ENCODE assay signal across 11 mouse cellular contexts in genomic region chr3:106955555-106956446, GRCm38 (mm10).
A peak's percentile ranks its signal among the peaks of the same experiment; 100 is the strongest.
DNase-seq lines count a peak whose midpoint lies in the region; ATAC-seq lines count a peak whose summit lies in the region.
"Had no signal": no experiment of that assay in that cellular context is flagged by ENCODE, and none has a peak within 500 bp of the region (broad histone marks: within the 10 kb centered on the region; RNA-seq: fewer than 3 reads in every experiment).

No protein-coding gene starts in this region.

- no peak overlapping the region for H3K4me3 ChIP-seq in embryonic facial prominence, embryonic 10.5 days
- H3K4me3 ChIP-seq in forebrain, embryonic 13.5 days: no peak overlapping the region
- H3K4me3 ChIP-seq in limb, embryonic 10.5 days: no peak overlapping the region
- no peak overlapping the region for H3K4me3 ChIP-seq in midbrain, embryonic 11.5 days (ENCODE audit: low read depth, low read length)
- H3K4me3 ChIP-seq: heart, embryonic 13.5 days had no signal

- H3K4me1 ChIP-seq in embryonic facial prominence, embryonic 10.5 days: peaks cover 11% of the 10 kb centered on the region
- H3K4me1 ChIP-seq in forebrain, embryonic 13.5 days: peaks cover 32% of the 10 kb centered on the region
- H3K4me1 ChIP-seq in limb, embryonic 10.5 days: peaks cover 16% of the 10 kb centered on the region
- H3K4me1 ChIP-seq in midbrain, embryonic 11.5 days (ENCODE audit: control insufficient read depth, insufficient read depth, low read length): peaks cover 9% of the 10 kb centered on the region
- H3K4me1 ChIP-seq: heart, embryonic 13.5 days had no signal

- no peaks in the 10 kb centered on the region for H3K9me3 ChIP-seq in embryonic facial prominence, embryonic 10.5 days
- H3K9me3 ChIP-seq in forebrain, embryonic 13.5 days (replicated peaks): no peaks in the 10 kb centered on the region
- H3K9me3 ChIP-seq in limb, embryonic 10.5 days (replicated peaks): no peaks in the 10 kb centered on the region
- H3K9me3 ChIP-seq in midbrain, embryonic 11.5 days (ENCODE audit: control insufficient read depth, low read length): no peaks in the 10 kb centered on the region
- H3K9me3 ChIP-seq: heart, embryonic 13.5 days had no signal

- peak; percentile 91 for ATAC-seq in forebrain, embryonic 13.5 days
- ATAC-seq in midbrain, embryonic 11.5 days (ENCODE audit: low FRiP score): peak; percentile 62; the same call in 1 of the 2 replicates

- WGBS in embryonic facial prominence, embryonic 10.5 days: 19% methylated on average over 9 of the region's 9 CpGs
- 3% methylated on average over 9 of the region's 9 CpGs for WGBS in forebrain, embryonic 13.5 days
- 16% methylated on average over 9 of the region's 9 CpGs for WGBS in limb, embryonic 10.5 days
- 21% methylated on average over 9 of the region's 9 CpGs for WGBS in midbrain, embryonic 11.5 days

- H3K27me3 ChIP-seq in embryonic facial prominence, embryonic 10.5 days (replicated peaks; ENCODE audit: low read depth, poor library complexity, severe bottlenecking): no peaks in the 10 kb centered on the region
- H3K27me3 ChIP-seq in forebrain, embryonic 13.5 days: no peaks in the 10 kb centered on the region
- no peaks in the 10 kb centered on the region for H3K27me3 ChIP-seq in limb, embryonic 10.5 days (ENCODE audit: low read depth, poor library complexity, severe bottlenecking)
- no peaks in the 10 kb centered on the region for H3K27me3 ChIP-seq in midbrain, embryonic 11.5 days (ENCODE audit: control insufficient read depth, insufficient read depth, low read length)
- H3K27me3 ChIP-seq: heart, embryonic 13.5 days had no signal

- no peaks in the 10 kb centered on the region for H3K36me3 ChIP-seq in embryonic facial prominence, embryonic 10.5 days (replicated peaks)
- H3K36me3 ChIP-seq in forebrain, embryonic 13.5 days (ENCODE audit: poor library complexity, severe bottlenecking): no peaks in the 10 kb centered on the region
- H3K36me3 ChIP-seq in limb, embryonic 10.5 days: no peaks in the 10 kb centered on the region
- no peaks in the 10 kb centered on the region for H3K36me3 ChIP-seq in midbrain, embryonic 11.5 days (ENCODE audit: control insufficient read depth, insufficient read depth, low read length)
- H3K36me3 ChIP-seq: heart, embryonic 13.5 days had no signal

- no peak overlapping the region for H3K27ac ChIP-seq in embryonic facial prominence, embryonic 10.5 days (replicated peaks)
- H3K27ac ChIP-seq in forebrain, embryonic 13.5 days: peak overlapping the region; percentile 91
- no peak overlapping the region for H3K27ac ChIP-seq in limb, embryonic 10.5 days
- H3K27ac ChIP-seq in midbrain, embryonic 11.5 days (ENCODE audit: low read depth, low read length): peak overlapping the region; percentile 6; the same call in 1 of the 2 replicates
- H3K27ac ChIP-seq: heart, embryonic 13.5 days had no signal

- H3K9ac ChIP-seq in forebrain, embryonic 13.5 days: no peak overlapping the region
- H3K9ac ChIP-seq in midbrain, embryonic 11.5 days (ENCODE audit: low read length): no peak overlapping the region
- H3K9ac ChIP-seq: heart, embryonic 13.5 days had no signal

- H3K4me2 ChIP-seq in forebrain, embryonic 13.5 days: peak overlapping the region; percentile 34
- H3K4me2 ChIP-seq in midbrain, embryonic 11.5 days: no peak overlapping the region
- H3K4me2 ChIP-seq: heart, embryonic 13.5 days had no signal

- peak; percentile 11 for DNase-seq in embryonic facial prominence, embryonic 10.5 days (ENCODE audit: low spot score)
- peak; percentile 30 for DNase-seq in limb, embryonic 10.5 days (ENCODE audit: low spot score)
- DNase-seq in midbrain, embryonic 11.5 days (ENCODE audit: low spot score, missing footprints): no peak
- DNase-seq in spleen, adult 12 weeks (ENCODE audit: low spot score): no peak
- DNase-seq in heart, adult 11 months: no peak
- DNase-seq in testis, postnatal 10 days (ENCODE audit: low spot score): no peak
- no peak for DNase-seq in kidney, postnatal 14 days
- DNase-seq: kidney, adult 18-20 months; thymus, postnatal 14 days had no signal

Comparison
In these comparisons a context has a peak if more than half of its experiments do, and no peak if none do; other contexts are left out.
1. DNase-seq: peak in embryonic facial prominence, embryonic 10.5 days (single experiment) and limb, embryonic 10.5 days (single experiment); none in midbrain, embryonic 11.5 days (single experiment), spleen, adult 12 weeks (single experiment), heart, adult 11 months (single experiment), testis, postnatal 10 days (single experiment) and kidney, postnatal 14 days (single experiment).
2. H3K27ac ChIP-seq: peak in forebrain, embryonic 13.5 days (single experiment) and midbrain, embryonic 11.5 days (single experiment); none in embryonic facial prominence, embryonic 10.5 days (single experiment) and limb, embryonic 10.5 days (single experiment).